Mouse (Mus musculus) small intestine, adult 2 months (tissue): Measurements from ENCODE around the gene Ttll2. TPM values are rescaled to one million over a fixed set of nuclear protein-coding genes. Genes with fewer than 3 reads are reported as not detected.
A peak's percentile ranks its signal among the peaks of the same experiment; 100 is the strongest.
"Not testable (repeated sequence)": the region's sequence is repeated elsewhere in the genome, so short reads cannot be mapped to it uniquely, and the experiment has no call there.

Experiments
- H3K27ac ChIP-seq: fragments of 200-500 bp; 2 replicates; pipeline ENCODE4 v1.5.1; 2012; ENCODE audit warnings: low read depth, low read length, control low read depth, inconsistent platforms; ENCODE audit not compliant: insufficient read depth
- H3K27me3 ChIP-seq: fragments of 200-500 bp; 2 replicates; pipeline ENCODE4 v1.6.1; 2012; ENCODE audit warnings: mild to moderate bottlenecking, moderate library complexity, low read length, inconsistent platforms; ENCODE audit not compliant: control insufficient read depth, insufficient read depth
- H3K36me3 ChIP-seq: fragments of 200-500 bp; 2 replicates; pipeline ENCODE4 v1.6.1; 2012; ENCODE audit warnings: mild to moderate bottlenecking, low read length, control low read depth, inconsistent platforms; ENCODE audit not compliant: control insufficient read depth, insufficient read depth
- H3K4me1 ChIP-seq: fragments of 200-500 bp; 2 replicates; pipeline ENCODE4 v1.6.1; 2012; ENCODE audit warnings: low read length, inconsistent platforms, mixed read lengths; ENCODE audit not compliant: control insufficient read depth, insufficient read depth, insufficient read length
- H3K4me3 ChIP-seq: fragments of 200-500 bp; 2 replicates; pipeline ENCODE4 v1.5.1; 2012; ENCODE audit warnings: low read depth, mild to moderate bottlenecking, control low read depth, inconsistent platforms, low read length, moderate library complexity
- WGBS: fragments of 180-500 bp; shearing (Covaris S2); methylation state at CpG from one replicate; pipeline ENCODE4 v1.1.7; 2018; 5-methylcytosine and 5-hydroxymethylcytosine counted together
- polyA plus RNA-seq: library from polyadenylated mRNA; depleted of rRNA; stranded (reverse); fragments of >200 nt; gene quantifications from 2 replicates; pipeline ENCODE4 v1.2.3, GENCODE M21; 2012; rRNA removed

The Ttll2 gene
- 1.2 and 3.0 TPM in 2 replicates for polyA plus RNA-seq

- H3K4me1 ChIP-seq, H3K27ac ChIP-seq, H3K27me3 ChIP-seq, H3K4me3 ChIP-seq, H3K36me3 ChIP-seq: not testable (repeated sequence)
- 81% methylated on average over 1 of the region's 1 CpGs for WGBS
Measured at GRCm38 (mm10) chr17:7352596-7352995, at the start of gene Ttll2. Gene Ttll2 (minus strand): TSS chr17:7352696.

GRCm38 (mm10) chr17:7399770-7400169, 47.3 kb upstream of the Ttll2 start:
- not testable (repeated sequence) for H3K36me3 ChIP-seq
- WGBS = 78% methylated on average over 6 of the region's 6 CpGs

GRCm38 (mm10) chr17:7398198-7398847, 45.8 kb upstream of the Ttll2 start:
- H3K4me3 ChIP-seq = not testable (repeated sequence)
- peak overlapping the region; percentile 83 for H3K27ac ChIP-seq

More at GRCm38 (mm10) chr17:7399770-7400169, 47.3 kb upstream of the Ttll2 start:
- H3K27me3 ChIP-seq, H3K4me3 ChIP-seq, H3K27ac ChIP-seq, H3K4me1 ChIP-seq: not testable (repeated sequence)

GRCm38 (mm10) chr17:7397079-7397478, 44.6 kb upstream of the Ttll2 start:
- H3K27me3 ChIP-seq, H3K36me3 ChIP-seq, H3K4me1 ChIP-seq: not testable (repeated sequence)
- WGBS = 73% methylated on average over 13 of the region's 13 CpGs
- Histone ChIP-seq H3K4me3 (peak overlapping the region; percentile 45), H3K27ac (peak overlapping the region; percentile 67; the same call in 1 of the 2 replicates)

More at GRCm38 (mm10) chr17:7398198-7398847, 45.8 kb upstream of the Ttll2 start:
- not testable (repeated sequence) for H3K27me3 ChIP-seq, H3K4me1 ChIP-seq, H3K36me3 ChIP-seq
- WGBS = 53% methylated on average over 6 of the region's 6 CpGs

GRCm38 (mm10) chr17:7396288-7396687, 43.8 kb upstream of the Ttll2 start:
- not testable (repeated sequence) for H3K27me3 ChIP-seq, H3K27ac ChIP-seq, H3K4me3 ChIP-seq, H3K36me3 ChIP-seq, H3K4me1 ChIP-seq
- WGBS = no CpG with 5 or more reads among the region's 2 CpGs

GRCm38 (mm10) chr17:7395671-7396070, 43.2 kb upstream of the Ttll2 start:
- not testable (repeated sequence) for H3K4me1 ChIP-seq, H3K36me3 ChIP-seq, H3K27ac ChIP-seq, H3K27me3 ChIP-seq
- 89% methylated on average over 8 of the region's 8 CpGs for WGBS
- H3K4me3 ChIP-seq = peak overlapping the region; percentile 53

- peak overlapping the region; percentile 53; the same call in 1 of the 2 replicates for H3K4me3 ChIP-seq
- not testable (repeated sequence) for H3K36me3 ChIP-seq, H3K4me1 ChIP-seq, H3K27me3 ChIP-seq, H3K27ac ChIP-seq
- 66% methylated on average over 7 of the region's 7 CpGs for WGBS
Measured at GRCm38 (mm10) chr17:7395116-7395515, 42.6 kb upstream of the Ttll2 start.

- not testable (repeated sequence) for H3K27me3 ChIP-seq, H3K36me3 ChIP-seq, H3K4me3 ChIP-seq, H3K4me1 ChIP-seq, H3K27ac ChIP-seq
- 59% methylated on average over 7 of the region's 7 CpGs for WGBS
Measured at GRCm38 (mm10) chr17:7389898-7390297, 37.4 kb upstream of the Ttll2 start.

GRCm38 (mm10) chr17:7388958-7389356, 36.5 kb upstream of the Ttll2 start:
- 70% methylated on average over 8 of the region's 8 CpGs for WGBS
- not testable (repeated sequence) for H3K36me3 ChIP-seq, H3K27me3 ChIP-seq, H3K4me3 ChIP-seq, H3K27ac ChIP-seq, H3K4me1 ChIP-seq

GRCm38 (mm10) chr17:7388341-7388957, 36.0 kb upstream of the Ttll2 start:
- H3K36me3 ChIP-seq, H3K4me3 ChIP-seq, H3K27ac ChIP-seq, H3K4me1 ChIP-seq, H3K27me3 ChIP-seq: not testable (repeated sequence)
- no CpG with 5 or more reads among the region's 2 CpGs for WGBS

- H3K27me3 ChIP-seq, H3K4me3 ChIP-seq, H3K36me3 ChIP-seq, H3K4me1 ChIP-seq: not testable (repeated sequence)
- H3K27ac ChIP-seq = peak overlapping the region; percentile 87
- 26% methylated on average over 8 of the region's 8 CpGs for WGBS
Measured at GRCm38 (mm10) chr17:7386016-7386415, 33.5 kb upstream of the Ttll2 start.

- H3K27ac ChIP-seq = peak within 1 kb of the TSS; percentile 87
- not testable (repeated sequence) for H3K4me3 ChIP-seq, H3K4me1 ChIP-seq, H3K27me3 ChIP-seq, H3K36me3 ChIP-seq
- 68% methylated on average over 3 of the region's 3 CpGs for WGBS
Measured at GRCm38 (mm10) chr17:7385364-7385763, 32.9 kb upstream of the Ttll2 start, which contains the start of gene Unc93a2. Gene Unc93a2 (minus strand): TSS chr17:7385464.
